Mouse (Mus musculus) heart, embryonic 10.5 days (tissue): ENCODE data around the gene Uvrag. TPM values are rescaled to one million over a fixed set of nuclear protein-coding genes. Genes with fewer than 3 reads are reported as not detected.

Experiments used
- DNase-seq: peaks from one replicate; pipeline ENCODE4 v3.0.0-alpha.2; 2017; ENCODE audit warnings: low spot score
- H3K27ac ChIP-seq: fragments of 300-500 bp; sonication (generic); 2 replicates; pipeline ENCODE4 v1.5.1; 2016; ENCODE audit warnings: mild to moderate bottlenecking
- H3K27me3 ChIP-seq: fragments of 300-500 bp; sonication (generic); 2 replicates; pipeline ENCODE4 v1.6.1; 2016; ENCODE audit warnings: mild to moderate bottlenecking; ENCODE audit not compliant: poor library complexity, insufficient read depth, severe bottlenecking
- H3K36me3 ChIP-seq: fragments of 300-500 bp; sonication (generic); 2 replicates; pipeline ENCODE4 v1.6.1; 2016; ENCODE audit warnings: mild to moderate bottlenecking, moderate library complexity
- H3K4me1 ChIP-seq: fragments of 300-500 bp; sonication (generic); 2 replicates; pipeline ENCODE4 v1.6.1; 2016; ENCODE audit warnings: mild to moderate bottlenecking
- H3K4me3 ChIP-seq: fragments of 300-500 bp; sonication (generic); 2 replicates; pipeline ENCODE4 v1.5.1; 2016; ENCODE audit warnings: mild to moderate bottlenecking, moderate library complexity
- H3K9me3 ChIP-seq: fragments of 300-500 bp; sonication (generic); 2 replicates; pipeline ENCODE4 v1.6.1; 2016; ENCODE audit warnings: mild to moderate bottlenecking, moderate library complexity
- WGBS: fragments of 180-500 bp; shearing (Covaris S2); methylation state at CpG from one replicate; pipeline ENCODE4 v1.1.7; 2016; 5-methylcytosine and 5-hydroxymethylcytosine counted together
- polyA plus RNA-seq: library from polyadenylated mRNA; unstranded; fragments of >200 nt; fragmentation: Nextera tagmentation; extraction: Ambion mirVana; gene quantifications from 2 replicates; pipeline ENCODE4 v1.2.1, GENCODE M21; 2016

The Uvrag gene
- polyA plus RNA-seq, 1 experiment from 2014 or later = 15.2 TPM

GRCm38 (mm10) chr7:99175118-99175517 is 34.2 kb upstream of the Uvrag start:
- WGBS = 77% methylated on average over 11 of the region's 11 CpGs
- DNase-seq = no peak
- Histone ChIP-seq H3K9me3 (no peaks in the 10 kb centered on the region), H3K36me3 (no peaks in the 10 kb centered on the region), H3K27me3 (no peaks in the 10 kb centered on the region; the same call in 1 of the 2 replicates), H3K27ac (no peak overlapping the region), H3K4me3 (no peak overlapping the region), H3K4me1 (peaks cover 16% of the 10 kb centered on the region)

- 88% methylated on average over 4 of the region's 4 CpGs for WGBS
- H3K4me3 ChIP-seq = no peak overlapping the region
- H3K4me1 ChIP-seq = peaks cover 16% of the 10 kb centered on the region
- DNase-seq = no peak
- no peaks in the 10 kb centered on the region for H3K9me3 ChIP-seq
- H3K36me3 ChIP-seq = no peaks in the 10 kb centered on the region
- no peaks in the 10 kb centered on the region; the same call in 1 of the 2 replicates for H3K27me3 ChIP-seq
- no peak overlapping the region for H3K27ac ChIP-seq
Measured at GRCm38 (mm10) chr7:99174006-99174405, 33.1 kb upstream of the Uvrag start.

GRCm38 (mm10) chr7:99172898-99173297 is 32.0 kb upstream of the Uvrag start:
- Histone ChIP-seq H3K27me3 (no peaks in the 10 kb centered on the region; the same call in 1 of the 2 replicates), H3K4me1 (peaks cover 20% of the 10 kb centered on the region), H3K27ac (no peak overlapping the region), H3K4me3 (no peak overlapping the region), H3K9me3 (no peaks in the 10 kb centered on the region), H3K36me3 (no peaks in the 10 kb centered on the region)
- no peak for DNase-seq
- WGBS = 82% methylated on average over 6 of the region's 6 CpGs

- DNase-seq = no peak
- 49% methylated on average over 10 of the region's 10 CpGs for WGBS
- H3K27ac ChIP-seq = peak overlapping the region; percentile 18; the same call in 1 of the 2 replicates
Measured at GRCm38 (mm10) chr7:99171730-99172463, 31.0 kb upstream of the Uvrag start.

GRCm38 (mm10) chr7:99170519-99170918 is 29.6 kb upstream of the Uvrag start:
- Histone ChIP-seq H3K4me3 (no peak overlapping the region), H3K36me3 (no peaks in the 10 kb centered on the region), H3K4me1 (peaks cover 37% of the 10 kb centered on the region), H3K9me3 (no peaks in the 10 kb centered on the region), H3K27me3 (no peaks in the 10 kb centered on the region; the same call in 1 of the 2 replicates), H3K27ac (no peak overlapping the region)
- DNase-seq = no peak
- 93% methylated on average over 6 of the region's 6 CpGs for WGBS

More at GRCm38 (mm10) chr7:99171730-99172463, 31.0 kb upstream of the Uvrag start:
- Histone ChIP-seq H3K9me3 (no peaks in the 10 kb centered on the region), H3K4me1 (peaks cover 26% of the 10 kb centered on the region), H3K27me3 (no peaks in the 10 kb centered on the region; the same call in 1 of the 2 replicates), H3K36me3 (no peaks in the 10 kb centered on the region), H3K4me3 (no peak overlapping the region)

GRCm38 (mm10) chr7:99169717-99170403 is 28.9 kb upstream of the Uvrag start:
- WGBS = 86% methylated on average over 9 of the region's 9 CpGs
- no peak for DNase-seq
- Histone ChIP-seq H3K27me3 (no peaks in the 10 kb centered on the region; the same call in 1 of the 2 replicates), H3K36me3 (no peaks in the 10 kb centered on the region), H3K9me3 (no peaks in the 10 kb centered on the region), H3K4me1 (peaks cover 42% of the 10 kb centered on the region), H3K27ac (no peak overlapping the region), H3K4me3 (no peak overlapping the region)

- Histone ChIP-seq H3K27me3 (peaks cover 1% of the 10 kb centered on the region; the same call in 1 of the 2 replicates), H3K4me1 (peaks cover 44% of the 10 kb centered on the region), H3K27ac (no peak overlapping the region), H3K36me3 (no peaks in the 10 kb centered on the region), H3K4me3 (no peak overlapping the region), H3K9me3 (no peaks in the 10 kb centered on the region)
- WGBS = 80% methylated on average over 6 of the region's 6 CpGs
- no peak for DNase-seq
Measured at GRCm38 (mm10) chr7:99168756-99169155, 27.8 kb upstream of the Uvrag start.

GRCm38 (mm10) chr7:99167939-99168338 is 27.0 kb upstream of the Uvrag start:
- no peak for DNase-seq

GRCm38 (mm10) chr7:99166159-99166558 is 25.2 kb upstream of the Uvrag start:
- Histone ChIP-seq H3K27me3 (0 out of 2 replicates have a peak, but pooled peaks cover 5% of the 10 kb centered on the region), H3K27ac (no peak overlapping the region), H3K36me3 (no peaks in the 10 kb centered on the region), H3K4me3 (no peak overlapping the region), H3K4me1 (peaks cover 45% of the 10 kb centered on the region), H3K9me3 (no peaks in the 10 kb centered on the region)
- WGBS = 43% methylated on average over 8 of the region's 8 CpGs
- no peak for DNase-seq

More at GRCm38 (mm10) chr7:99167939-99168338, 27.0 kb upstream of the Uvrag start:
- Histone ChIP-seq H3K27me3 (peaks cover 5% of the 10 kb centered on the region; the same call in 1 of the 2 replicates), H3K4me1 (peaks cover 44% of the 10 kb centered on the region), H3K4me3 (no peak overlapping the region), H3K36me3 (no peaks in the 10 kb centered on the region), H3K27ac (peak overlapping the region; percentile 47; the same call in 1 of the 2 replicates), H3K9me3 (no peaks in the 10 kb centered on the region)
- WGBS = 59% methylated on average over 5 of the region's 5 CpGs

GRCm38 (mm10) chr7:99164873-99165410 is 24.0 kb upstream of the Uvrag start:
- Histone ChIP-seq H3K36me3 (no peaks in the 10 kb centered on the region), H3K4me3 (no peak overlapping the region), H3K27ac (0 out of 2 replicates have a peak overlapping the region, but pooled peaks have one; percentile 13), H3K9me3 (no peaks in the 10 kb centered on the region), H3K4me1 (peaks cover 52% of the 10 kb centered on the region), H3K27me3 (0 out of 2 replicates have a peak, but pooled peaks cover 5% of the 10 kb centered on the region)
- 78% methylated on average over 7 of the region's 7 CpGs for WGBS
- DNase-seq = no peak

- H3K4me3 ChIP-seq = no peak overlapping the region
- DNase-seq = no peak
- WGBS = 91% methylated on average over 7 of the region's 7 CpGs
- H3K27me3 ChIP-seq = 0 out of 2 replicates have a peak, but pooled peaks cover 5% of the 10 kb centered on the region
- H3K9me3 ChIP-seq = no peaks in the 10 kb centered on the region
- peaks cover 67% of the 10 kb centered on the region for H3K4me1 ChIP-seq
- no peaks in the 10 kb centered on the region for H3K36me3 ChIP-seq
- H3K27ac ChIP-seq = no peak overlapping the region
Measured at GRCm38 (mm10) chr7:99162462-99162861, 21.5 kb upstream of the Uvrag start.

GRCm38 (mm10) chr7:99161961-99162360 is 21.0 kb upstream of the Uvrag start:
- H3K36me3 ChIP-seq = no peaks in the 10 kb centered on the region
- H3K9me3 ChIP-seq = no peaks in the 10 kb centered on the region
- H3K27ac ChIP-seq = 0 out of 2 replicates have a peak overlapping the region, but pooled peaks have one; percentile 30
- WGBS = 67% methylated on average over 11 of the region's 11 CpGs
- no peak overlapping the region for H3K4me3 ChIP-seq
- DNase-seq = no peak
- H3K27me3 ChIP-seq = 0 out of 2 replicates have a peak, but pooled peaks cover 5% of the 10 kb centered on the region
- H3K4me1 ChIP-seq = peaks cover 69% of the 10 kb centered on the region
